Mouse (Mus musculus) spleen, adult 18-20 months (tissue): ENCODE data around the gene Sema4b.

ENCODE experiments used
- DNase-seq, 2 experiments: peaks; one replicate each; pipeline ENCODE4 v3.0.0; 2022; ENCODE audit warnings: mixed read lengths in 2 of 2

The Sema4b gene

DNA sequence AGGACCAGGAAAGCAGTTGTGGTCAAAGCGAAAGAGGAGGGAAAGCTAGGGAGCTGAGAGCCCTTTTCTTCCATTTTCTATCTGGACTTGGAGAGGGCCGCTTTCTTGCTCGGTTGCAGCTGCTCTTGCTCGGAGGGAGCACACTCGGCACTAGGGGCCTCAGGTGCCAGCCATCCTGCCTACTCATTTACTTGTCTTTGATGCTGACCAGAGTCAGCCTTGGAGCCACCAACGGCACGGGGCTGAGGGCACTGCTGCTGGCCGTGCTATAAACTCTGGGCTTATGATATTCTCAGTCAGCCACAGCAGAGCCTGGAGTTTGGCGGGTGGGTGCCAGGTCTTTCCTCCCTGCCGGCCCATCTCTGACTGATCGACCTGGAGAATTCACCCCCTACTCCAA lies 12.2 kb downstream of the Sema4b start:
- no peak for DNase-seq

GRCm38 (mm10) chr7:80199286-80199685 lies 12.6 kb downstream of the Sema4b start:
- no peak for DNase-seq

DNA sequence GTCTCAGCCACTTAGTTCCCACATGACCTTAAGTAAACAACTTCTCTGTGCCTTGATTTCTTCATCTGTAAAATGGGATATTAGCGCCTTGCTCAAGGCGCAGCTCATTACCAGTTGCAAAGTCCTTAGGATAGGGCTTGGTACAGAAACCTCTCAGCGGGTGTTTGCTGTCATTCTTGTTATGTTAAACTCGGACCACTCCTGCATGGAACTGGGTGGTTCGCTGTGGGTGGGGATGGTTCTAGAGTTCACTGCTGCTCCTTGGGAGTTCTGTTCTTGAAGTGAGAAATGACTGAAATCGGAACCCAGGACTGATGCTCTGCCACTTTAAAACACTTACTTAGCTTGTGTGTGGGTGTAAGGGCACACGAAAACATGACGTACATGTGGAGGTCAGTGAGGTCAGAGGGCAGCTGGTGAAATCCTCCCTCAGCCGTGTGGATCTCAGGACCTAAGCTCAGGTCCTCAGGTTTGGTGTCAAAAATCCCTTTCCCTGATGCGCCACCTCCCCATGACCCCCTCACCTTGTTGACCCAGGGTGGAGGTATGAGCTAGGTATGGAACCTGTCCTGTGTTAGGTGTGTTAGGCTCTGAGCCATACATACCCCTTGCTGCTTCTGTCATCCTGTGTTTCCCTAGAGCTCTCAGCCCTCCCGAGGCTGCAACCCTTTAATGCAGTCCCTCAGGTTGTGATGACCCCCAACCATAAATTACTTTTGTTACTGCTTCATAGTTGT lies 13.4 kb downstream of the Sema4b start:
- DNase-seq, result no peak

GRCm38 (mm10) chr7:80200588-80200945 lies 13.9 kb downstream of the Sema4b start:
- DNase-seq, result no peak

GRCm38 (mm10) chr7:80200963-80201539 lies 14.4 kb downstream of the Sema4b start:
- DNase-seq, result peak in 1 of 2 experiments; percentile 60

DNA sequence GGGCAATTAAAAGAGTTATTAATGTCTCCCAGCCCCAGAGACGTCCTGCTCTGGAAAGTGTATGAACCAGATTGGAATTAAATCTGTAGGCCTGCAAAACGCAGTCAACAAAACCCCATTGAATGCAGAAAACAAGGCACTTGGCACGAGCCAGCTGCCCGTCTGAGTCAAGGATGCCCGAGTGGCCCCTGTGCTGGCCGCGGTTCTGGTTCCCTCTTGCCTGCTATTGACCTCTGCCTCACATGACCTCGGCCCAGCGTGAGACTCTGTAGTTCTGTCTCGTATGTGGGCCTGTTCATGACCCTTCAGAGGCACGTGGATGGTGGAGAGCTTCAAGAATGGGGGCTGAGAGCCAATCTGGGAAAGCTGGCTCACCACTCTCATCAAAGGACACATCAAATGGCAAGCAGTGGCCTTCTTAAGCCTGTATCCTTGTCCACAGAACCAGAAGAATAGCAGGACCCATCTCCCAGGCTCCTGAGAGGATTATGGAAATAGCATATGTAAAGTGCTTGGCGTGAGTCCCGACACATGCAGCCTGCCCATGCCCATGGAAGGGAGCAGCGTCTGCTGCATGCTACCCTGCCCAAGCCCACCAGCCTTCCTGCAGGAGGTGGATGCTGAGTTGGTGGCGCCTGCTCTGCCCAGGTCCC lies 15.4 kb downstream of the Sema4b start:
- no peak for DNase-seq

- no peak for DNase-seq
Measured at GRCm38 (mm10) chr7:80202961-80203360, 16.3 kb downstream of the Sema4b start.

DNA sequence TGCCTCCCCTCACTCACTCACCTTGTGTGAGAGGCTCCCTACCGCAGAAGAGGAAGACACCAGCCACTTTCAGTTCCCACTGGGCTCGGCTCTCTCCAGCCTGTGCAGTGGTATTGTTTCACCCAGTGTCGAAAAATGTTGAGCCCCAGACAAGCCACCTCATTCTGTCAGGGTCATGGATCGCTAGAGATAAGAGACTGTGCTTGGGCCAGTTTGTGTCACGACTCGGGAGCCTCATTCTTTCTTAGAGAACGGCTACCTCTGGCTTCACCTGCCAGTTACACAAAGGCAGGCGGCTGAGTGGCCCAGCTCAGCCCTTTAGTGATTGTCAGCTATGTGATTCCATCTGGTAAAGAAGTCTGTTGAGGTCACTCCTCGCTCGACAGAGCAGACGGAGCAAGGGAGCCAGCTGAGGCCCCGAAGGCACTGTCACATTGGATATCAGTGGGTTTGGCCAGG lies 17.0 kb downstream of the Sema4b start:
- DNase-seq, result peak; percentile 58 to 67

- no peak for DNase-seq
Measured at GRCm38 (mm10) chr7:80204362-80204761, 17.7 kb downstream of the Sema4b start.

GRCm38 (mm10) chr7:80204961-80205360 lies 18.3 kb downstream of the Sema4b start:
- no peak for DNase-seq

DNA sequence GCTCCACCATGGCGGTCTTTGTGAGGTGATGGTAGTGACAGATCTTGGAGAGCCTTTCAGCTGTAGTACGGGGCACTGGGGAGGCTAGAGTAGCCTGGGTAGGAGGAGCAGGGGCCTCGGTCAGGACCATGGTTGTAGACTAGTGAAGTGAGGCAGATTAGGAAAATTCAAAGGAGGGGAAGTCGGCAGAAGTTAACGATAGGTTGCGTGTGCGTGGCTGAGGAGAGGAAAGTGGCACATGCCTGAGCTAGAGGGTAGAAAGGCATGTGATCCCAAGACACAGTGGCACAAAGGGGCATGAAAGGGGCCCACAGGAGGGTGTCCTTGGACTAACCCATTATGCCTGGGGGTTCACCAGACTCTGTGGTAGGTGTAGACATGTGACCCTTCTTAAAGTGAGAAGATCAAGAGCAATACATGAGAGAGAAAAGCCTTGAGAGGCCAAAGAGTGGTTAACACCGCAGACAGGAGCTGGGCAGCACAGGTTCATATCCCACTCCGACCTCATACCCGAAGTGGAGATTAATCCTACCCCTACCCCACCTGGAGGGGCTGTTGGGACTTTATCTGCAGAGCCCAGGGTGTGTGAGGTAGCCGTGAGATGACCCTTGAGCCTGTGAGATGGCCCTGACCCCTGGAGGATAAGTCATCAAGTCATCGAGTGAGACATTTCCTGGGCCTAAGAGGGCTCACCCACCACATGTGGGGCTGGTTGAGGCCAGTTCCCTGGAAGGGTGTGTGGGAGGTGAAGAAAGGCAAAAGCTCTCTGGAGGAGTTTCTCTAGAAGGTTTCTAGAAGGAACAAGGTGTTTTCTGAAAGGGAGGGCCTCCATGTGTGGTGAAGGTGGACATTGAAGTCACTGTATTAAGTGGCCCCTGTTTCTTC lies 19.3 kb downstream of the Sema4b start:
- DNase-seq, result no peak

GRCm38 (mm10) chr7:80207314-80207731 lies 20.7 kb downstream of the Sema4b start:
- no peak for DNase-seq

DNA sequence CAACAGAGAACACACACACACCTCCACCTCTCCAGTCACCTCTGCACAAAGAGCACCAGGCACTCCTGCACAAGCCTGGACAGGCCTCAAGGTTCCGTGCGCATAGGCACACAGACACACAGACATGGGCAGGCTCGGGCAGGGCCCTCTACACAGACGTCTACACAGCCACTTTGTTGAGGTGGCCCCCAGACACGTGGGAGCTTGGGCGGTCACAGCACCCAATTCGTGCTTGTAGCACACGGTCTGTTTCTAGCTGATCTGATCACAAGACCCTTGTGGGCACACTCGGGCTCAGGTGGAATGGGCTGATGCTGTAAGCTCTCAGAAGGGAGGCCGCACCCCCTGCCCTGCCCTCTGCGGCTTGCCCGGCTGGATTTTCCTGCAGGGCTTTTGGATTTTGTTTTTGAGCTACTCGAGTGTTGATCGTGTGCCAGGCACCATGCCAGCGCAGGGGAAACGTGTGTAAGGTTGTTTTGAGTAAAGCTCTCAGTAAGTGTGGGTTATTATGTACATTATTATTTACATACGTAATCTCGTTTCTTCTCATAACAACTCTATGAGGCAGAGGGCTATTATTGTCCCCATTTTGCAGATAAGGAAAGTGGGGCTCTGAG lies 21.5 kb downstream of the Sema4b start:
- DNase-seq, result no peak

DNA sequence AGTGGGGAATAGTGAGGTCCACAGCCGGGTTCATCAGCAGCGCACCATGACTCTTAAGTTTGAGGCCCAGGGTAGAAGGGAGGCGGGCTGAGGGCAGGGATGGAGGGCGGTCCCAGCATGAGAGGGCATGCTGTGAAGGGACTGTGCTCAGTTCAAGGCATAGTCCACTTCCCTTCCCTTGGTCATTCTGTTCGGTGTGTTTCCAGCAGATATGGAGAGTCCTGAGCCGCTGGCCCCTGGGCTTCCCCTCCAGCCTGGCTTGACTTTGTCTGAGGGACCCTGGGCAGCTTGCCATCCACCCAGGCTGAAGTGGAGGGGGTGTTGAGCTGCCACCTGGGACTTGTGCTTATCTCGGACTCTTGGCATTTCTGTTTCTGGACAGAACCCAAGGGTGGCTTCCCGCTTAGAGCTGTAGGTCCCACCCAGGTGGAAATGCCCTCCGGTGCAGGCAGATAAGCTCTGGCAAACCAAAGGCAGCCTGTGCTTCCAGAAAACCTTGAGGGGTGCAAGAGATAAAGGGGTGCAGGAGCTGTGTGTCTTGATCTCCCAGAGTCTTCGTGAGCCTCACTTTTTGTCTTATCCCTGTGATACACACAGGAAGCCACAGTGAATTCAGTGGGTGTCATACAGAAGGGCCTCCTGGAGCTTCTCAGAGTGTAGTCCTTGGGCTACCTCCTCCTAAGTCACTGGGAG lies 22.2 kb downstream of the Sema4b start:
- DNase-seq, result no peak

DNA sequence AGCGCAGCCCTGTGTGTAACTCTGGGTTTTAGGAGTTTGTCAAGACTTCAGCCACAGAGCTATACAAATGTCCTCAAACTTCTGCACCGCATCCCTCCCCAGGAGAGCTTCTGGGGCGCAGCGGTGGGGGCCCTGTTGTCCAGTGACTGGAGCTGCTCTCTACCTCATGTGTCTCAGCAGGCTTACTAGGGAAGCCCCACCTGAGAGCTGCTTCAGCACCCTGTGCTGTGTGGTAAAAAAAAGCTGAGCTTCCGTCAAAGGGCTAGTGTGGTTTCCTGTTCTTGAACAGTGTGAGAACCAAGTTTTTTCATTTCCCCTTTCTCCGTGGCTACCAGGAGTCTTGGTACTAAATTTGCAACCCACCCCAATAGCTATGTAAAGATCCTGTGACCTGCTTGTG lies 23.0 kb downstream of the Sema4b start:
- peak; percentile 64 to 72 for DNase-seq

DNA sequence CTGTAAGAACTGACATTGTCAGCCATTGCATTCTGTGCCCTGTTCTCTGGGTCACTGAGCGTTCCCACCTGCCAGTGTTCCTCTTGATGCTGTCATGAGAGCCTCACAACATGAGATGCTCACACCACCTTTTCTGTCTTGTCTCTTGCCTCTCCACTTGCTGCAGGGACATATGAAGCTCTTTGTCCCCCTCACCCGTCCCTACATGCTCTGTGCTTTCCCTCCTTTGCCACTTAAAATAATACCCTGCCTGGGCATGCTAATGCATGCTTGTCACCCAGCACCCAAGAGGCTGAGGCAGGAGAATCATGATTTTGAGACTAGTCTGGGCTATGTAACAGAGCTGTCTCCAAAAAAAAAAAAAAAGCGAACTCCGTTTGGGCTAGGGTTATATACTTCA lies 24.3 kb downstream of the Sema4b start:
- DNase-seq, result no peak

GRCm38 (mm10) chr7:80213604-80214003 lies 27.0 kb downstream of the Sema4b start:
- no peak for DNase-seq

DNA sequence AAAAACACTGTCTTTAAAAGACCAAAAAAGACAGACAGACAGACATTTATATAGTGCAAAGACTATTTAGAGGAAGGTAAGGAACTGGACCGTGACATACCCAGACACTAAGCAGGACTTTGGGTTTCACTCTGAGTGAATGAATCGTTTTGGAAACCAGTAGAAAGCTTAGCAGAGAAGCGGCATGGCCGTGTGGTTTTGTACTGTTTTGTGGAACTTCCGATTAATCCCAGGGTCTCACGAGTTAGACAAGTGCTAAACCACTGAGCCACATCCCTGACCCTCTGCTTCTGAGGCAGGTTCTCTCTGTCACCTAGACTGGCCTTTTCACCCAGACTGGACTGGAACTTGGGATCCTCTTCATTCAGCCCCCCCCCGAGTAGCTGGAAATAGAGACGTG lies 27.8 kb downstream of the Sema4b start:
- DNase-seq, result no peak

- DNase-seq, result peak; percentile 68 to 84
Measured at GRCm38 (mm10) chr7:80215398-80215797, 28.8 kb downstream of the Sema4b start.

DNA sequence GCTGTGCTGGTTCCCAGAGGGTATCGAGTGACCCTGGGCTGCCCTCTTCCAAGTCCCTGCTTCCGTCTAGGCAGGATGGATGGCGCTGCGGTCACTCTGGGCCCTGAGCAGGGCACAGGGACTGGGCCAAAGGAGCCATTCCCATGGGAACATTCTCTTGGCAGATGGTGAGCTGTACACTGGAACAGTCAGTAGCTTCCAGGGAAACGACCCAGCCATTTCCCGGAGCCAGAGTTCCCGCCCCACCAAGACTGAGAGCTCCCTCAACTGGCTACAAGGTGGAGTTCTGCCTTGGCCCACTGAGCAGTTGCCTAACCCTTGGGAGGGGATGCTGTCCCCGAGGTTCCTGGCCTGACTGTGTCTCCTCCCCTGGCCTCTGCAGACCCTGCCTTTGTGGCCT lies 29.9 kb downstream of the Sema4b start:
- peak in 1 of 2 experiments; percentile 11 for DNase-seq

DNA sequence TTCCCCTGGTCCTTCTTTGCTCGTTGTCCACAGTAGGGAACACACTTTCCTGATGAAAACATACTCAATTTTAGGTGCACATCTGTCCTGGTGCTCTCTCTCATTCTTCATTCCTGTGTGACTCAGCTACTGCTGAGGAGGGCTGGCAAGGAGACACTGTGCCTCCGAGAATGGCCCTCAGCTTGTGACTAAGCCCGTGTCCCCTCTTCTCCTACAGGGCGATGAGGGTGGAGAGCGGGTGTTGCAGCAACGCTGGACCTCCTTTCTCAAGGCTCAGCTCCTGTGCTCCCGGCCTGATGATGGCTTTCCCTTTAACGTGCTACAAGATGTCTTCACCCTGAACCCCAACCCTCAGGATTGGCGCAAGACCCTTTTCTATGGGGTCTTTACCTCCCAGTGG lies 32.0 kb downstream of the Sema4b start:
- no peak for DNase-seq

DNA sequence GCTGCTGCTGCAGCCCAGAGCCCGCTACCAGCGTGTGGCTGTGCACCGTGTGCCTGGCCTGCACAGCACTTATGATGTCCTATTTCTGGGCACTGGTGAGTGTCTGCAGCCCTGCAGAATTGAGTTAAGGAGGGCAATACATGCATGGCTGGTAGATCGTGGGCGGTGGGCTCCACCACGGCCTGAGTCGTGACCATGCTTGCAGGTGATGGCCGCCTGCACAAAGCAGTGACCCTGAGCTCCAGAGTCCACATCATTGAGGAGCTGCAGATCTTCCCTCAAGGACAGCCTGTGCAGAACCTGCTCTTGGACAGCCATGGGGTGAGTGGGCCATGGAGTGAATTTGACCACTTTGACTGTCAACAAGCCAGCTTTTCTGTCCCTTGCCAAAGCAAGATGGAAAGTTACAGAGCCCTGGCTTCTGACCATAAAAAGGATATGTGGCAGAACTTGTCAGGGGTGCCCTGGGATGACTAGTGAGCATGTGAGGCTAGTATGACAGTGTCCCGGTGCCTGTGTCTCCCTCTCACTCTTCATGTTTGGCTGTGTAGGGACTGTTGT lies 33.7 kb downstream of the Sema4b start:
- no peak for DNase-seq
